Mouse (Mus musculus) liver, embryonic 14.5 days (tissue): ENCODE results near the gene Plxnd1. TPM values are rescaled to one million over a fixed set of nuclear protein-coding genes. Genes with fewer than 3 reads are reported as not detected.

Experiments used
- ATAC-seq: fragments of 200-750 bp; cut with Nextera tagmentation; 2 replicates; pipeline ENCODE4 v1.8.0; 2017; ENCODE audit warnings: moderate number of reproducible peaks, mild to moderate bottlenecking, moderate library complexity; ENCODE audit not compliant: insufficient read depth
- DNase-seq, 3 experiments: peaks; one replicate each; pipeline ENCODE4 v3.0.0-alpha.2; 2012 to 2013; ENCODE audit warnings: low read depth in 3 of 3, low spot score in 3 of 3
- H3K27ac ChIP-seq: fragments of 300-500 bp; sonication (generic); 2 replicates; pipeline ENCODE4 v1.5.1; 2014; ENCODE audit warnings: moderate library complexity, mild to moderate bottlenecking, control low read depth, inconsistent platforms
- H3K27me3 ChIP-seq: fragments of 300-500 bp; sonication (generic); 2 replicates; pipeline ENCODE4 v1.6.1; 2014; ENCODE audit warnings: mild to moderate bottlenecking, low read length, moderate library complexity; ENCODE audit not compliant: control insufficient read depth, insufficient read depth
- H3K36me3 ChIP-seq: fragments of 300-500 bp; sonication (generic); replicated peaks from 2 replicates; pipeline ENCODE4 v1.6.1; 2014; ENCODE audit warnings: low read depth; ENCODE audit not compliant: control insufficient read depth, insufficient read depth
- H3K4me1 ChIP-seq, 2 experiments: fragments of 200-500 bp in 1 of 2; fragments of 300-500 bp in 1 of 2; sonication (generic) in 1 of 2; replicated peaks; 2 replicates each; pipeline ENCODE4 v1.6.1; 2012 to 2014; ENCODE audit warnings: antibody characterized with exemption in 1 of 2, inconsistent platforms in 1 of 2, low read length in 1 of 2; ENCODE audit not compliant: control insufficient read depth in 2 of 2, insufficient read depth in 2 of 2
- H3K4me2 ChIP-seq: fragments of 300-500 bp; sonication (generic); 2 replicates; pipeline ENCODE4 v1.6.1; 2014; ENCODE audit warnings: low read depth, mild to moderate bottlenecking, control low read depth, moderate library complexity
- H3K4me3 ChIP-seq, 2 experiments: fragments of 200-500 bp in 1 of 2; fragments of 300-500 bp in 1 of 2; sonication (generic) in 1 of 2; 2 replicates each; pipeline ENCODE4 v1.5.1; 2012 to 2014; ENCODE audit warnings: low read depth in 2 of 2, low read length in 2 of 2, mild to moderate bottlenecking in 2 of 2, control low read depth in 1 of 2, inconsistent platforms in 1 of 2, moderate library complexity in 1 of 2; ENCODE audit not compliant: insufficient read depth in 1 of 2
- H3K9ac ChIP-seq: fragments of 300-500 bp; sonication (generic); replicated peaks from 2 replicates; pipeline ENCODE4 v1.6.1; 2014; ENCODE audit warnings: mild to moderate bottlenecking, control low read depth, moderate library complexity
- H3K9me3 ChIP-seq: fragments of 300-500 bp; sonication (generic); 2 replicates; pipeline ENCODE4 v1.6.1; 2016; ENCODE audit warnings: low read length, mixed read lengths; ENCODE audit not compliant: control insufficient read depth
- CTCF ChIP-seq: IDR thresholded peaks from 2 replicates; pipeline ENCODE4 v1.5.1; 2016; ENCODE audit warnings: antibody characterized with exemption, low read depth, control low read depth
- EP300 ChIP-seq: IDR thresholded peaks from 2 replicates; pipeline ENCODE4 v1.6.1; 2016; ENCODE audit warnings: antibody characterized with exemption, low read depth
- WGBS: fragments of 180-500 bp; shearing (Covaris S2); extraction: QIAGEN DNeasy Blood & Tissue Kit; methylation state at CpG from one replicate; pipeline ENCODE4 v1.1.7; 2014; ENCODE audit not compliant: insufficient replicate concordance; 5-methylcytosine and 5-hydroxymethylcytosine counted together
- polyA plus RNA-seq, 2 experiments: library from polyadenylated mRNA; depleted of rRNA in 1 of 2; stranded (reverse) in 1 of 2; unstranded in 1 of 2; fragments of >200 nt; fragmentation: Nextera tagmentation in 1 of 2; extraction: Ambion mirVana in 1 of 2; gene quantifications; 2 replicates each; pipeline versions ENCODE4 v1.2.1 to v1.2.3; 2012 to 2014

The Plxnd1 gene
- polyA plus RNA-seq, 2 experiments, result 6.4 to 13.0 TPM

DNA sequence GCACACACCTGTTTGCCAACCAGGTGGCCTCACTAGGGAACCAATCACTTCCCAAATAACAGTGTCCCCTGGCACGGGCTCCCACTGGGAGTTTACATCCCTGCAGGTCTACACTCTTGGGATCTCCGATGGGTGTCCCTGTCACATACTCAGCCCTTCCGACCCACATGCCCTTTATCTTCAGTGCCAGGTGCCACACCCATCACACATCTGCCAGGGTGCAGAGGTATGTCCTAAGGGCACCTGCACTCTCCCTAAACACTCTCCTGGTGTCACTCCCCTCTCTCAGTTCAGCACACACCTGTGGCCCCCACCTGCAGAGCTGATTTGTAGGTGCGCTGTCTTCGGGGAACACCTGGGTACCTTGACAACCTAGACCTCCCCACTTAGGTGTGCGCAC, 1.8 kb downstream of the Plxnd1 start:
- Histone ChIP-seq H3K9me3 (no peaks in the 10 kb centered on the region), H3K4me3 (peak overlapping the region; percentile 52 to 60; a peak in 3 of 4 replicates), H3K27me3 (peaks cover 35% of the 10 kb centered on the region), H3K4me2 (peak overlapping the region; percentile 77), H3K9ac (no peak overlapping the region), H3K27ac (no peak overlapping the region), H3K4me1 (0 out of 4 replicates have a peak, but pooled peaks cover 0 to 1% of the 10 kb centered on the region in 2 experiments), H3K36me3 (no peaks in the 10 kb centered on the region)
- no peak for DNase-seq
- WGBS, result 36% methylated on average over 6 of the region's 6 CpGs
- ATAC-seq, result no peak
- no peak for TF ChIP-seq CTCF
- no peak for TF ChIP-seq EP300

GRCm38 (mm10) chr6:115991881-115992620, 2.8 kb downstream of the Plxnd1 start:
- DNase-seq (no peak), ATAC-seq (no peak)
- Histone ChIP-seq H3K4me1 (0 out of 4 replicates have a peak, but pooled peaks cover 0 to 1% of the 10 kb centered on the region in 2 experiments), H3K9me3 (no peaks in the 10 kb centered on the region), H3K4me2 (no peak overlapping the region; the same call in 1 of the 2 replicates), H3K4me3 (peak overlapping the region; percentile 1 to 6; a peak in 2 of 4 replicates), H3K36me3 (no peaks in the 10 kb centered on the region), H3K9ac (no peak overlapping the region), H3K27me3 (peaks cover 35% of the 10 kb centered on the region), H3K27ac (no peak overlapping the region)
- no peak for TF ChIP-seq CTCF
- no peak for TF ChIP-seq EP300
- 32% methylated on average over 10 of the region's 10 CpGs for WGBS

- Histone ChIP-seq H3K4me3 (peak overlapping the region in 1 of 2 experiments; percentile 1; a peak in 3 of 4 replicates), H3K27ac (no peak overlapping the region), H3K27me3 (peaks cover 34% of the 10 kb centered on the region), H3K36me3 (no peaks in the 10 kb centered on the region), H3K4me2 (no peak overlapping the region), H3K9me3 (no peaks in the 10 kb centered on the region), H3K9ac (no peak overlapping the region), H3K4me1 (no peaks in the 10 kb centered on the region)
- DNase-seq (no peak), ATAC-seq (no peak)
- WGBS, result 27% methylated on average over 13 of the region's 13 CpGs
- no peak for TF ChIP-seq EP300
- TF ChIP-seq CTCF, result no peak
These were observed 3.5 kb downstream of the Plxnd1 start for GRCm38 (mm10) chr6:115991108-115991880.

DNA sequence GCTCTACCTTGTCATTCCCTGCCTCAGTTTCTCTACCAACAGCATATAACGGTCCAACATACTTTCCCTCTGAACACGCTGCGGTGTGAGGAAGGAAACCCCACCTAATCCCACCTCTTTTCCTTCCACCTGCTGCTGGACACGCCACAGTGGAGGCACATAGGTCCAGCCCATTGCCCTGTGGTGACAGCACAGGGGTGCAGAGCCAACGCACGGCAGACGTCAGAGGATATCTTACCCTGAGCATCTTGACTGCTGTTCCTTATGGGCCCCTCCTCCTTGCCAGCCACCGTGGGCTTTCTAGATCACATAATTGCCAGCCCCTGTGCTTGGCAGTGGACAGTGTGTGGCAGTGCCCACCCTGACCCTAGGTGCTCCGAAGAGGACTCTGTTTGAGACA, 4.3 kb downstream of the Plxnd1 start:
- H3K9ac ChIP-seq, result no peak overlapping the region

DNA sequence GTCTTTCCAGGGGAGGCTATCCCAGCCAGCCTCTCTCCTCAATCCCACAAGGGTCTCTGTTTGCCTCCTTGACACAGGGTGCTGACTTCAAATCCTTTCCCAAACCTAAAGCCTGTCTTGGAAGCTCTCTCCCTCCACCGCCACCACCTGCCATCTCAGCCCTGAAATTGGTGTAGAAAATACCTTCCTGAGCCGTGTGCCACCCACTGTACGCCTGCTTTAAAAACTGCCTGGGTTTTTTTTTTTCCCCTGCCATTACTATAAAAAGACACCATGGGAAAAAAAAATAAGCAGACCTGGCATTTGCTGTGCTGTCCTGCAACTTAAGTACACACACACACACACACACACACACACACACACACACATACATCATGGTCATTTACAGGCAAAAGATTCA, 4.7 kb downstream of the Plxnd1 start:
- Histone ChIP-seq H3K27ac (no peak overlapping the region), H3K4me3 (no peak overlapping the region), H3K9ac (no peak overlapping the region), H3K4me2 (no peak overlapping the region), H3K9me3 (no peaks in the 10 kb centered on the region), H3K36me3 (no peaks in the 10 kb centered on the region), H3K27me3 (peaks cover 31% of the 10 kb centered on the region), H3K4me1 (no peaks in the 10 kb centered on the region)
- TF ChIP-seq CTCF (no peak), EP300 (no peak)
- DNase-seq (no peak), ATAC-seq (no peak)
- WGBS, result 66% methylated on average over 3 of the region's 3 CpGs

More for the DNA sequence above, 4.3 kb downstream of the Plxnd1 start:
- no peak for DNase-seq
- ATAC-seq, result no peak
- Histone ChIP-seq H3K27me3 (peaks cover 31% of the 10 kb centered on the region), H3K36me3 (no peaks in the 10 kb centered on the region), H3K9me3 (no peaks in the 10 kb centered on the region), H3K27ac (no peak overlapping the region), H3K4me1 (no peaks in the 10 kb centered on the region), H3K4me3 (no peak overlapping the region; a peak in 1 of 4 replicates), H3K4me2 (no peak overlapping the region)
- WGBS, result 52% methylated on average over 9 of the region's 9 CpGs
- TF ChIP-seq CTCF, result no peak
- TF ChIP-seq EP300, result no peak
